Mouse (Mus musculus) G1E-ER4 (cell line): ENCODE results near the gene Pkmyt1. TPM values are rescaled to one million over a fixed set of nuclear protein-coding genes. Genes with fewer than 3 reads are reported as not detected.

Source experiments
- GATA1 ChIP-seq: IDR thresholded peaks from one replicate; pipeline ENCODE4 v1.8.0; 2012; ENCODE audit warnings: low read length, inconsistent platforms
- polyA plus RNA-seq: library from polyadenylated mRNA; stranded (reverse); fragments of >175 nt; gene quantifications from 2 replicates; pipeline ENCODE4 v1.2.3, GENCODE M21; 2012

Gene Pkmyt1
- polyA plus RNA-seq, 1 experiment = 119 TPM

DNA sequence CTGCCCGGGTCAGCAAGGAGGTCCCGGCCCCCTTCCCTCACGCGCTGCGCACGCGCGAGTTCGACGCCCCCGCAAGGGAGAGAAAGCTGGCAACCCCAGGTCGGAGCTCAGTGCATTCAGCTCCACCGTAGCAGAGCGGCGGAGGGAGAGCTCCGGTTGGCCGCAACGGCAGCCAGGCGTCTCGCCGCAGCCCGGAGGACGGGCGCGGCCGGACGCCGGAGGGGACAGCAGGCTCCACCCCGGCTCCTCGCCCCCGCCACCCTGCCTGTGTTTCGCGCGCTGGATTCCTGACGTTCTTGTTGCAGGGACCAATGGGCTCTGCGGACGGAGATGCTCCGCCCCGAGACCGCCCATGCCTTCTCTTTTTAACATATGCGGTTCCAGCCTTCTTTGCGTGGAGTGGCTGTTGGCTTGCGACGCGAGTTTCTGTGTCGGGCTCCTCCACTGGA lies 14.0 kb downstream of the Pkmyt1 start:
- no peak for TF ChIP-seq GATA1

DNA sequence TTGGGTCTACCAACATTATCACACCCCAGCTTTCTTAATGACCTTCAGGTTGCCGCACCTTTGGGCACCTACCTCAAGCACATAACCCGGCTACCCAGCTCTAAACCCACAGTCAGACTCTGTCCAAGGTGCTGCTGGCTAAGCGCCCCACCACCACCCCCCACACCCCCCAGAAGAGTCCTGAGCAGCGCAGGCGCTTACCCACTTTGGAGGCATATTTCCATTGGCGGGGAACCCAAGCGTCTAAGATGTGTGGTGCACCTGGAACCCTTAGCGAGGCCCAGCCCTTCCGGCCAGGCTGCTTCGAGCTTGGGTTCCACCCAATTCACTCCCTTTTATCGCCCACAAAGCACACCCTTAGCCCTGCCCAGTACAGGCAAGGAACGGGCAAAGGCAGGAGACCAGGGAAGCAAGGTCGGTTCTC lies 14.5 kb downstream of the Pkmyt1 start, which contains the start of gene Paqr4:
Paqr4 (minus strand) TSS at position 270 of the 424 bp plus-strand sequence.
- TF ChIP-seq GATA1 = no peak

DNA sequence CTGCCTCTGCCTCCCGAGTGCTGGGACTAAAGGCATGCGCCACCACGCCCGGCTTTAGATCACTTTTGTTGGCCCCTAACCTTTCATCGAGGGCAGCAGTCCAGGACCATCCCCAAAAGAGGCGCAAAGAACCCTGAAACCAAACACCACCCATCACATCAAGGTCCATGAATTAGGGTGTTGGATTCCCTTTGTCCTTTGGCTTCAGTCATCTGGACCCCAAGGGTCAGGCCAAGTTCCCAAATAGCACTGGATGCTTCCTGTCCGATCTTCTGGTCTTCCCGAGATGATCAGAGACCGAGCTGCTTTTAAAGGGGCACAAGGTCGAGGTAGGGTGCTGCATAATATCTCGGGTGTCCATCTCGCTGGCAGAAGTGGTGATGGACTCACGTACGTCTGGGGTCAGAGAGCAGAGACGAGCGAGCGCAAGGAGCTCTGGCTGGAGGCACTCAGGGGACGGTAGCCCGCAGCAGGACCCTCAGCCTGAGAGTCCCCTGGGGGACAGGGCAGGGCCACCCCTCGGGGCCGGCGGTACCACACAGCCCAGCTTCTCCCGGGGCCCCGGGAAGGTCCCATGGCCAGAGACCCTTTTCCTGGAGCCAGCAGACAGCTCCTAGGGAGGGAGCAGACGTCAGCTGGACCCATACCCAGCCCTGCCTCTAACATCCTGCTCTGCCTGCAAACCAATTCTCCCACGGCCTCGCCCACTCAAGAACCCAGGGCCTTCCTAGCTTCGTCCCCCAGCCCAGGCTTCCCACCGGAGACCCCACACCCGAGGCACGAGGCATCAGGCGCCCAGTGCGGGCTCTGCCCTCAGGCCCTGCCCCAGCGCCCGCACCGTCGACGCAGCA lies 15.4 kb downstream of the Pkmyt1 start:
- no peak for TF ChIP-seq GATA1

DNA sequence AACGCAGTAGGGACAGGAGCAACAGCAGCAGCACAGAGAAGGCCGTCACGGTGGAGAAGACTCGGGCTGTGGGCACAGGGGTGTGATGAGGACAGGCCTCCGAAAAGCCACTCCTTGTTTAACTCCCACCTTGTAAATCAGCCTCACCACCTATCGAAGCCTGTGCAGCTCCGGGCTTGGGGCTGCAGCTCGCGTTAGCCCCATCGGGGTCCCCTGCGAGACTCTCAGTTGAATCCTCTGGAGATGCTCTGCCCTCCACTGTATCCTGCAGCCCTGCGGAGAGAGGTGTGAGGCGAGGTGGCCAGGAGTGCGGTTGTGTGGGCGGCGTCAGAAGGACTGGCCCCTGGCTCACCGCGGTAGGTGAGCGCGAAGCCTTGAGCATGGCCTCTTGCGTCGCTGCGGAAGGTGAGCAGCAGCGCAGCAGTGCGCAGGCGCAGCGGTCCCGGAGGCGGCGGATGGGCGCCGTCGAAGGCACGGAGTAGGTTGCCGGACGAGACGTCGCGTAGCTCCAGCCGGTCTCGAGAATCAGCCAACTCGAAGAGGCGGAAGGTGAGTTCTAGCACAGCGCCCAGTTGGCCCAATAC lies 16.2 kb downstream of the Pkmyt1 start:
- no peak for TF ChIP-seq GATA1

GRCm38 (mm10) chr17:23742941-23743340 lies 16.8 kb downstream of the Pkmyt1 start:
- TF ChIP-seq GATA1 = no peak

DNA sequence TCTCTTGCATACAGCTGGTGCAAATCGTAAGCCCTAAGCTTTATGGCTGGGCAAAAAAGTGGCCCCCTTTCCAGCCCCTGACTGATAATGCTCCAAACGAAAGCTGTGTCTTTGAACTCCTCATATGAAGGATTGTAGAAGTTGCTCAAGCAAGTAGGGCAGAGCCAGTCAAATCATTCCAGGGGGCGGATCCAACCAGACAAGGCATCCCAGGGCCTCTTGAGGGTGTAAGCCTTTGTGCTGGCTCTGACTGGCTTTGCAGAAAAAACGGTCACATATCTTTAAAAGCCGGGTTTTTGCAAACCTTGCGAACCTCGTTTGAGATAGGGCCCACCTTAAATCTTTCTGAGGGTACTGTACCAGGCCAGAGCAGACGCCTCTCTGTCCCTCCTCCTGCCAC lies 17.9 kb downstream of the Pkmyt1 start:
- TF ChIP-seq GATA1 = no peak

DNA sequence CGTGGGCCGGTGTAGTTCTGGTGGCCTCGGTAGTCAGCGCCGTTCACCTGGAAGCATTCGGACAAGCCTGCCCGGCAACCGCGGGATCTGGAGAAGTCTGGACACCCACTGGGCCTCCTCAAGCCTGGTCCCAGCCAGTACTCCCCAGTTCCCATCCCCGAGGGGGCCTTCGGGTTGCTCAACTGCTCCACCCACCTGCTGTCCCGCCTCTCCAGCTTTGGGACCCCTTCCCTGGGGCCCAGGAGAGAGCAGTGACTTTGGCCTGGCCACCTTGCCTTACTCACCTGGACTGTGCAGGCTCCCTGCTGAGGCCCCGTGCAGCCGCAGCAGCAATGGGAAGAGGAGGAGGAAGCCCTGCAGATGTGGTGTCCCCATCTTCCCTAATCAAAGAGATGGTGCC lies 18.5 kb downstream of the Pkmyt1 start:
- no peak for TF ChIP-seq GATA1

DNA sequence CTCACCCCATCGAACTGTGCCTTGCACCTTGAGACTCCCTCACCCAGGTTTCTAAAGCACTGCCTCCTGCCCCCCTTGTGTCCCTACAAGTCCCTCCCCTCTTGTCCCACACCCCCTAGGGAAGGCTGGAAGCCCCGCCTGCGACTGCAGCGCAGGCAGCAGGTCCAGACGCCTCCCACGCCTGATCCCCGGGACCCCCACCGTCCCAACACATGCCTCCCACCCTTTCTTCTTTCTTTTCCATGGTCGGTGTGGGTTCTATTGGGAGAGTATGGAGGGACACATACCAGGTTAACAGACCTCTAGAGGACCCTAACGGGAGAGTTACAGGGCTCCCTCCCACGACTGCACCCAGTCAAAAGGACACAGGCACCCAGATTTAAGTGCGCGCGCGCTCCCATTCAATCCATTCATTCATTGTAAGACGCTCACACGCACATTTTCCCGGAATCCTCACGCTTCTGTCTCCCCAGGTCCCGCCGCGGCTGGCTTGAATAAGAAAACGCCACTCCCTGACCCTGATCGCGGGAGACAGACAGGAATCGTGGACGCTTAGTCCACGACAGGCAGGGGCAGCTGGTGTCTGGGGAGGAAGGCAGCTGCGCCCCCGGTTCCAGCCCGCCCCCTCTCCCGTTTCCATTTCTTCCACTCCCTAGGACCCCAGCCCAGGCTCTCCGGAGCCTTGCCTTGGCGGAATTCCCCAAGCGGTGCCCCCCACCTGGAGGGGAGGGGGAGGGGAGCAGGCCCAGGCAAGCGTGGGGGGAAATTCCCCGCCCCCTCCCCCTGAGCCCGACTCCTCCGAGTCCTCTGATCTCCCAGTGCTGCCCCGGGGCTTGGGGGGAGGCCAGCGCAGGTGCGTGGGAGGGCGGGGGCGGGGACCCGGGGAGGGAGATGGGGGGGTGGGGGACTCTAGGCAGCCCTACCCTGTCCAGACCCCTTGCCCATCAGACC lies 19.4 kb downstream of the Pkmyt1 start, which contains the start of gene Kremen2:
Kremen2 (minus strand) TSS at position 533 of the 951 bp plus-strand sequence.
- TF ChIP-seq GATA1 = no peak

- TF ChIP-seq GATA1 = no peak
Observed at GRCm38 (mm10) chr17:23746311-23746710, 20.2 kb downstream of the Pkmyt1 start.

DNA sequence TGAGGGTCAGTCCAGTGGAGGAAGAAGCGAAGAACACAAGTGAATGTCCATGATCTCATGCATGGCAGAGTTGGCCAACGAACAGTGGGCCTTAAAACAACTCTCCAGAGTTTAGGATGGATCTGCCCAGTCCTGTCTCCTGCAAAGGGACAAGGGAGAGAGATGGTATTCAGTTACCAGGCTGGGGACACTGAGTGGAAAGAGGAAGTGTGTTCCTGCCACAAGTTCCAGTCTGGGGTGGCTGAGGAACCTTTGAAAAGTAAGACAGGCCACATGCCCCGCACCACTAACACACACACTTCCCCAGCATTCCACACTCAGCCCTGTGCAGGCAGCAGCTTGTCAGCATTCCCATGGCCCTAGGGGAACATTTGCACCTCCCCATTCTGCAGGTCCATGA lies 20.6 kb downstream of the Pkmyt1 start:
- no peak for TF ChIP-seq GATA1

DNA sequence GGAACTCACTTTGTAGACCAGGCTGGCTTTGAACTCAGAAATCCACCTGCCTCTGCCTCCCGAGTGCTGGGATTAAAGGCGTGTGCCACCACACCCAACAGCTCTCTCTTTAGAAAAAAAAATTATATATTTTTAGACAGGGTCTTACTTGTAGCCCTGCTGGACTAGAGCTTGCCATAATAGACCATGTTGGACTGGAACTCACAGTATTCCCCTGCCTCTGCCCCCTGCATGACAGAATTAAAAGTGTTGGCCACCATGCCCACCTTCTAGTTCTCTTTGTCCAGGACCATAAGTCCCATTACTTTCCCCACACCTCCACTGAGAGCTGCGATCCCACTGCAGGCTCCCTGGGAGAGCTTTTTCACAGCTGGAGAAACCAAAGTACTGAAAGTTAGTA lies 21.3 kb downstream of the Pkmyt1 start:
- no peak for TF ChIP-seq GATA1

GRCm38 (mm10) chr17:23748026-23748425 lies 21.9 kb downstream of the Pkmyt1 start:
- TF ChIP-seq GATA1 = no peak

GRCm38 (mm10) chr17:23748631-23749391 lies 22.7 kb downstream of the Pkmyt1 start:
- no peak for TF ChIP-seq GATA1

DNA sequence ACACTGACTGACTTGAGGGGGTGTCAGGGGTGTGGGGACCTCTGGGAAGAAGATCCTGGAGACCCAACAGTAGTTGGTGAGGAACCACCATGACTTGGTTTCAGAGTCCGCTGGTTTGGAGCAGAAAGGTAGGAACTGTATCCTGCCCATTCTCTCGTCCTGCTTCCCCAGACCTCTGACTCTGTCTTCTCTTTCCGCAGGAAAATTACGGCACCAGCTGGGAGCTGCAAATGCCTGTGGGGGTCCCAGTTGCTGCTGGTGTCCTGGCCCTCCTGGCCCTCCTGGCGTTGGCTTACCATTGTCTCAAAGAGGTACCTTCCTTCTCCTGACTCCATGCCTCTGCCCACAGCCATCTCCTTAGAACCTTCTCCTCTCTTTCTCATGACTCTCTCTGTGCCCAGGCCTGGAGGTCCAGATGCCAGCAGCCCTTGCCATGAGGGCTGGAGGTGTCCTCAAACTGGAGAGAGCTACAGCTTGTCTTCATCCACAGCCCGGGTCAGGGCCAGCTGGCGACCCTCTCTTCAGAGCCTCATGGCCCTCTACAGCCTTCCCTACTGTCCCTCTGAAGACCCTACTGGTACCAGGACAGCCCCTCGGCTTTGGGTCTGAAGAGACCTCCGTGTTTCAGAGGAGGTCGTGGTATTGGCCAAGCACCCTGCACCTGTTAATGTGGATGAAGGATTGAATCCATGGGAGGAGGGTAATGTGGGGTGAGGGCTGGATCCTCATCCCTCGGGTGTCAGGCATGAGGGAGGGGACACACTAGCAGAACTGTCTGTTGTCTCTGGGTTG lies 23.5 kb downstream of the Pkmyt1 start:
- no peak for TF ChIP-seq GATA1
